Mouse (Mus musculus) embryonic facial prominence, embryonic 14.5 days (tissue): ENCODE measurements around the gene Pdha1. TPM values are rescaled to one million over a fixed set of nuclear protein-coding genes. Genes with fewer than 3 reads are reported as not detected.
A peak's percentile ranks its signal among the peaks of the same experiment; 100 is the strongest.

ENCODE experiments used
- ATAC-seq: fragments of 200-750 bp; cut with Nextera tagmentation; 2 replicates; pipeline ENCODE4 v1.8.0; 2017; ENCODE audit warnings: low read depth, moderate number of reproducible peaks, moderate TSS enrichment
- DNase-seq: peaks from one replicate; pipeline ENCODE4 v3.0.0-alpha.2; 2015; ENCODE audit warnings: low spot score
- H3K27ac ChIP-seq: fragments of 300-500 bp; sonication (generic); replicated peaks from 2 replicates; pipeline ENCODE4 v1.5.1; 2014; ENCODE audit warnings: low read depth, mild to moderate bottlenecking, low read length, moderate library complexity
- H3K27me3 ChIP-seq: fragments of 300-500 bp; sonication (generic); replicated peaks from 2 replicates; pipeline ENCODE4 v1.6.1; 2014; ENCODE audit warnings: low read length; ENCODE audit not compliant: control insufficient read depth, insufficient read depth
- H3K36me3 ChIP-seq: fragments of 300-500 bp; sonication (generic); 2 replicates; pipeline ENCODE4 v1.6.1; 2014; ENCODE audit warnings: low read length, mixed read lengths; ENCODE audit not compliant: control insufficient read depth, insufficient read depth
- H3K4me1 ChIP-seq: fragments of 300-500 bp; sonication (generic); 2 replicates; pipeline ENCODE4 v1.6.1; 2014; ENCODE audit warnings: antibody characterized with exemption, low read length; ENCODE audit not compliant: control insufficient read depth, insufficient read depth
- H3K4me2 ChIP-seq: fragments of 300-500 bp; sonication (generic); 2 replicates; pipeline ENCODE4 v1.6.1; 2014; ENCODE audit warnings: low read depth, mild to moderate bottlenecking, low read length, moderate library complexity, mixed read lengths
- H3K4me3 ChIP-seq: fragments of 300-500 bp; sonication (generic); 2 replicates; pipeline ENCODE4 v1.5.1; 2014; ENCODE audit warnings: low read depth, mild to moderate bottlenecking, low read length
- H3K9ac ChIP-seq: fragments of 300-500 bp; sonication (generic); 2 replicates; pipeline ENCODE4 v1.6.1; 2014; ENCODE audit warnings: low read depth, mild to moderate bottlenecking, low read length, moderate library complexity, mixed read lengths
- H3K9me3 ChIP-seq: fragments of 300-500 bp; sonication (generic); 2 replicates; pipeline ENCODE4 v1.6.1; 2016; ENCODE audit warnings: low read length; ENCODE audit not compliant: control insufficient read depth
- WGBS: fragments of 180-500 bp; shearing (Covaris S2); extraction: QIAGEN DNeasy Blood & Tissue Kit; methylation state at CpG from one replicate; pipeline ENCODE4 v1.1.7; 2014; 5-methylcytosine and 5-hydroxymethylcytosine counted together
- polyA plus RNA-seq: library from polyadenylated mRNA; unstranded; fragments of >200 nt; fragmentation: Nextera tagmentation; extraction: Ambion mirVana; gene quantifications from 2 replicates; pipeline ENCODE4 v1.2.1, GENCODE M21; 2014

The Pdha1 gene
- polyA plus RNA-seq, 1 experiment from 2014 or later, result 136 TPM

DNA sequence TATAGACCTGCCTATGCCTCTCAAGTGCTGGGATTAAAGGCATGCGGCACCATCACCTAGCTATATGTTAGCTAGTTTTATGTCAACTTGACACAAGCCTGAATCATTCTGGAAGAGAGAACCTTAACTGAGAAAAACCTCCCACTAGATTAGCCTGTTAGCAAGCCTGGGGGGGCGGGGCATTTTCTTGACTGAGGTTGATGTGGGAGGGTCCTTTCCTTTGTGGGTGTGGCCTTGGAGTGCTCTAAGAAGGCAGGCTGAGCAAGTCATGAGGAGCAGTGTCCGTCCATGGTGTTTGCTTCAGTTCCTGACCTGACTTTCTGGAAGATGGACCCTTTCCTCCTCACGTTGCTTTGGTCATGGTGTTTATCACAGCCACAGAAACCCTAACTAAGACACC is 8.6 kb upstream of the Pdha1 start:
- Histone ChIP-seq H3K4me3 (no peak overlapping the region), H3K9ac (no peak overlapping the region), H3K27ac (no peak overlapping the region), H3K4me1 (no peaks in the 10 kb centered on the region), H3K36me3 (no peaks in the 10 kb centered on the region), H3K4me2 (no peak overlapping the region), H3K9me3 (no peaks in the 10 kb centered on the region), H3K27me3 (no peaks in the 10 kb centered on the region)
- DNase-seq, result no peak
- ATAC-seq, result no peak
- WGBS, result 75% methylated on average over 4 of the region's 4 CpGs

DNA sequence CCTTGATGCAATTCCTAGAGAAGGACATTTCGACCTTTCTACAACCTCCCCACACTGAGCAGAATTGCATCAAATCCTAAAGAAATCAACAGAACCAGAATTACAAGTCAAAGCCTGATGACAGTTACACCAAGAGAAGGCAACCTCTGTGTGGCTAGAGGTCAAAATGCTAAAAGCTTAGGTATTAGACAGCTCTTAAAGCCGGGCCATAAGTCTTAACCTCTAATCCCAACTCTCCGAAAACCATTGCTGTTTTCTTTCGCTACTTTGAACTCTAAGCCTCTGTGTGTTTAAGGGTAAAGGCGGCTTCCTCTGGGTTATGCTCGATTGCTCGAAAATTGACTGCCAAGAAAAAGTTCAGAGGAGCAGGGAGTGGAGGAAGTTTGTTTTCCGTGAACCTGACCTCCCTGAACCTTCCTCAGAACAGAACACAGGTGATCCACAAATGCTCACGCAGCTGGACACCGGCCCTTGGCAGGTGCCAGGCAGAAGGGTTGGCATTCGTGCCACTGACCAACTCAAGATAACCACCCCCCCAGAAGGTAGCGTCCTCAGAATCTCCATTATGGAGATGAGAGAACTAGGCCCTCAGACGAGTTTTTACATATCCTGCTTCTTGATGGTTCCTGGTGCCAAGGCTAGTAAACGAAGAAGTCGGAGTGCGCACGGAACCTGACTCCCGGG is 894 bp downstream of the Pdha1 start:
- Histone ChIP-seq H3K9ac (peak overlapping the region; percentile 82), H3K27me3 (0 out of 2 replicates have a peak, but pooled peaks cover 4% of the 10 kb centered on the region), H3K4me3 (peak overlapping the region; percentile 60), H3K9me3 (no peaks in the 10 kb centered on the region), H3K4me1 (peaks cover 4% of the 10 kb centered on the region; the same call in 1 of the 2 replicates), H3K36me3 (no peaks in the 10 kb centered on the region), H3K4me2 (peak overlapping the region; percentile 67), H3K27ac (peak overlapping the region; percentile 94)
- ATAC-seq, result no peak
- 29% methylated on average over 18 of the region's 18 CpGs for WGBS
- no peak for DNase-seq

DNA sequence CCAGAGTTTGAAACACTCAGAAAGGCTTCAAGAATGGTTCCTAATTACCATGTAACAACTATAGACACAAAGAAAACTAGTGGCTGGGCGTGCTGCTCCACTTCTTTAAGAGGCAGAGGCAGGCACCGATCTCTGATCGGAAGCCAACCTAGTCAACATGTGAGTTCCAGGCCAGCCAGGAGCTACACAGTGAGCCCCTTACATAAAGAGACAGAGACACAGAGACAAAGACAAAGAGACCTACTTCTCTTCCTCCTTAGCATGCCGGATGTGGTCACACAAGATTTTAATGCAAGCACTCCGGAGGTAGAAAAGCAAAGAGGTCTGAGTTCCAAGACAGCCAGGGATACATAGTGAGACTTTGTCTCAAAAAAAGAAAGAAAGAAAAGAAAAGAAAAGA is 2.1 kb downstream of the Pdha1 start:
- Histone ChIP-seq H3K4me2 (peak overlapping the region; percentile 67), H3K9ac (no peak overlapping the region; the same call in 1 of the 2 replicates), H3K36me3 (no peaks in the 10 kb centered on the region), H3K4me3 (peak overlapping the region; percentile 60), H3K27ac (no peak overlapping the region), H3K9me3 (no peaks in the 10 kb centered on the region), H3K4me1 (peaks cover 4% of the 10 kb centered on the region; the same call in 1 of the 2 replicates), H3K27me3 (0 out of 2 replicates have a peak, but pooled peaks cover 4% of the 10 kb centered on the region)
- ATAC-seq (no peak), DNase-seq (peak; percentile 23)
- 24% methylated on average over 5 of the region's 5 CpGs for WGBS

DNA sequence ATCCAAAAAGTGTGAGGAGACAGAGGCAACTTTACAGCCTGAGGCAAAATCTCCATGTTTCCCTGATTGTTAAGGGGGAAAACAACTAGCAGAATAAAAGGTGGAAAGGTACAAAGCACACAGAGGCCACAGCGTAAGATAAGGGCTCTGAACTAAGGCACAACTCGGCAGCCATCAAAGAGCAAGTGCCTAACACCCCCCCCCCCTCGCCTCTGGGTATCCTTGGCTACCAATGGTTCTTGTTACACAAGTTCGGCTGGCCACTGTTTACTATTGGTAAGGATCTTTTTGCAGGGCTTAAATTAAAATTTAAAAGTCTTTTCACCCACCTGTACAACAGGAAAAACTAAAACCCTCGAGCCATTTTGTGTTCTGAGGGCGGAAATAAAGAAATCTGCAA is 2.5 kb downstream of the Pdha1 start:
- DNase-seq, result no peak
- 32% methylated on average over 6 of the region's 6 CpGs for WGBS
- no peak overlapping the region; the same call in 1 of the 2 replicates for H3K9ac ChIP-seq

DNA sequence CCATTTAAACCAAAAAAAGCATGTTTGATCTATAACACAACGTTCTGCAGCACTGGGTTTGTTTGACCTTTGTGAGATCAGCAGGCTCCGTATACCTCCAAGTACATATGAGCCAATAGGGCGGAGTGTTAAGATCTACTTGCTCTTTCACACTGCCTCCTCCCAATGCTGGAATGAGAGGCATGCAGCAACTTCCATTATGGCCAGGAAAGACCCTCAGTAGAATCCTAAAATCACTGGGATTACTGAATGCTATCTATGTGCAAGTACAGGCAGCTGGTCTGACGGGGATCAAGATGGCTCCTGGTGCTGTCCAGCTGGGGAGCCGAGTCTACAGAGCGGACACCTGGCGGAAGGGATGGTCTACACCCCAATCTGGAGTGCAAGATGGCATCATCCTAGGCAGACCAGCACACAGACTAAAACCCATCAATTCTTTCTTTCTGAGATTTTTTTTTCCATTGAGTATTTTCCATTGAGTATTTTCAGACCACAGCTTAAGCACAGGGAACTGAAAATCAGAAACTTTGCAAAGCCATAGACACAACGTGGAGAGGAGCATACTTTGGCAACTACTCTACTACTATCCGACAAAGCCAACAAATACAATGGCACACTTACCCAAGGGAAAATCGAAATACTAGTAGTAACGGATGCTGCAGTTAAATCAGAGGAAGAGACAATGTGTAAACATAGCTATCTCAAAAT is 3.9 kb downstream of the Pdha1 start:
- no peak overlapping the region for H3K27ac ChIP-seq
- no peak overlapping the region for H3K9ac ChIP-seq
- 0 out of 2 replicates have a peak, but pooled peaks cover 4% of the 10 kb centered on the region for H3K27me3 ChIP-seq
- no peaks in the 10 kb centered on the region for H3K9me3 ChIP-seq
- H3K4me1 ChIP-seq, result peaks cover 4% of the 10 kb centered on the region; the same call in 1 of the 2 replicates
- no peak overlapping the region for H3K4me2 ChIP-seq
- DNase-seq (no peak), ATAC-seq (no peak)
- H3K36me3 ChIP-seq, result 0 out of 2 replicates have a peak, but pooled peaks cover 8% of the 10 kb centered on the region
- no peak overlapping the region for H3K4me3 ChIP-seq
- WGBS, result 77% methylated on average over 11 of the region's 11 CpGs

More for the DNA sequence above, 2.5 kb downstream of the Pdha1 start:
- Histone ChIP-seq H3K27me3 (0 out of 2 replicates have a peak, but pooled peaks cover 4% of the 10 kb centered on the region), H3K27ac (no peak overlapping the region), H3K4me2 (peak overlapping the region; percentile 67), H3K9me3 (no peaks in the 10 kb centered on the region), H3K4me1 (peaks cover 4% of the 10 kb centered on the region; the same call in 1 of the 2 replicates), H3K4me3 (peak overlapping the region; percentile 60), H3K36me3 (no peaks in the 10 kb centered on the region)
- ATAC-seq, result no peak

DNA sequence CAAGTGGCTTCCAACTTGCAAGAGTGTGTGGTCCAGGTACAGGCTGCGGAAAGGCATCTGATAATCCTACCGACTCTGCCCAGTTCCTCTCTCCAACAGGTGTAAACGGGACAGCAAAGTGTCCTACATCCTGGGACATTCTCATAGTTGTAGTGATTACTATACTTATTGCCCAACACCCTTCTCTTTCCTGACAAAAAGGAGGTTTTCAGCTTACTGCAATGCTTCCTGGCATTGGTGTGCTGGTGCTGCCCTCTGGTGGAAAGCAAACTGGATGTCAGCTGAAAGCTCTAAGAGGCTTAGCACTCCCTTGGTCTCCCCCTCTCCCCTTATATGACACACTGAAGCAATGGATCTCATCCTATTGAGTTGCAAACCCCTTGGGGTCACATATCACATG is 21.6 kb downstream of the Pdha1 start:
- Histone ChIP-seq H3K4me2 (no peak overlapping the region), H3K4me1 (no peaks in the 10 kb centered on the region), H3K4me3 (no peak overlapping the region), H3K27ac (no peak overlapping the region), H3K9me3 (no peaks in the 10 kb centered on the region), H3K36me3 (peaks cover 12% of the 10 kb centered on the region), H3K9ac (no peak overlapping the region), H3K27me3 (peaks cover 5% of the 10 kb centered on the region; the same call in 1 of the 2 replicates)
- peak; percentile 55 for DNase-seq
- peak; percentile 53; the same call in 1 of the 2 replicates for ATAC-seq
- 84% methylated on average over 3 of the region's 3 CpGs for WGBS

DNA sequence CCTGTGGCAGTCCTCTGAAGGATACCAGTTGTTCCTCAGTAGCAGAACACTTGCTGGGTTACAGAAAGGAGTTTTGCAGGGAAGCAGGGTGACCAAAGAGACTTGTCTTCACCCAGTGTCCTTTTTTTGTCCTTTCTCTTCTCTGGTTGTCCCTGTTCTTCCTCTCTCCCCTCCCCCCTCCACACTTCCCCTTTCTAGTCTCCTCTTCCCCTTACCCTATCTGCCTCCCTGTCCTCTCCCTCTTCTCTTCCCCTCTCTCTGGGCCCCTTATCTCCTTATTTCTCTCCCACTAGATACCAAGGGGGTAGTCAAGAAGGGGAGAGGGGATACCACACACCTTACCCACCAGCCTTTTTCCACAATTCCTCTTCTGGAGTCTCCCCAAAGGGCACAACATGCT is 22.1 kb downstream of the Pdha1 start:
- Histone ChIP-seq H3K27me3 (peaks cover 5% of the 10 kb centered on the region; the same call in 1 of the 2 replicates), H3K9me3 (no peaks in the 10 kb centered on the region), H3K36me3 (peaks cover 7% of the 10 kb centered on the region; the same call in 1 of the 2 replicates), H3K4me3 (no peak overlapping the region), H3K4me2 (no peak overlapping the region), H3K4me1 (no peaks in the 10 kb centered on the region), H3K27ac (no peak overlapping the region), H3K9ac (no peak overlapping the region)
- ATAC-seq (no peak), DNase-seq (no peak)

DNA sequence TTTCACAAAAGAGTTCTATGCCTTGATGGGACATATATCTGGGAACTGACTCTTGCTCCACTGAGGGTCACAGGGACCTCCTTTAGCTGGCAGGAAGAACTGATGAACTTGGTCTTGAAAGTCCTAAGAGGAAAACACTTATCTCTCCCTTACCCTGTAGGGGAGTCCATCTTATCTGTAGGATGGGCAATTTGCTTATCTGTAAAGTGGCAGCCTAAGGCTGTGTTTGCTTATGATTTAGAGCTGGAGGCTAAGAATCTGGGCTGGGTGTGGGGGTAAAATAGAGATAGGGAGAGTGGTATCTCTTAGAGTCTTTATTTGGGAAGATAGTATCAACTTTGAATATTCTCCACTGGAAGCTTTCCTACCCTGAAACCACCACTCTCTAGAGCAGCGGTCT is 24.4 kb downstream of the Pdha1 start:
- no peak for ATAC-seq
- no peak overlapping the region for H3K27ac ChIP-seq
- peaks cover 8% of the 10 kb centered on the region for H3K27me3 ChIP-seq
- H3K36me3 ChIP-seq, result no peaks in the 10 kb centered on the region
- H3K4me1 ChIP-seq, result no peaks in the 10 kb centered on the region
- H3K4me2 ChIP-seq, result no peak overlapping the region
- no peak overlapping the region for H3K4me3 ChIP-seq
- DNase-seq, result no peak
- WGBS, result 88% methylated on average over 1 of the region's 1 CpGs
- H3K9ac ChIP-seq, result no peak overlapping the region
- H3K9me3 ChIP-seq, result no peaks in the 10 kb centered on the region
